In genomic region chr2:18917838-18918237, GRCm38 (mm10) we compare ENCODE assay signal across 19 mouse cellular contexts.
"Had no signal": no experiment of that assay in that cellular context is flagged by ENCODE, and none has a peak within 500 bp of the region (broad histone marks: within the 10 kb centered on the region; RNA-seq: fewer than 3 reads in every experiment).

No protein-coding gene starts in this region.

- DNase-seq: kidney, adult 18-20 months; kidney, postnatal 14 days; kidney, postnatal 4 days; layer of hippocampus, adult 9-11 months; lung, adult 18-20 months; lung, postnatal 10 days; lung, postnatal 36 days; retina, postnatal 1 day; right cerebral cortex, postnatal 25 days; spleen, adult 18-20 months; thymus, postnatal 36 days had no signal

- H3K9me3 ChIP-seq: lung, embryonic 15.5 days; megakaryocyte, embryonic 14.5 days; midbrain, embryonic 15.5 days; neural tube, embryonic 13.5 days; stomach, embryonic 15.5 days had no signal

- H3K27me3 ChIP-seq: lung, embryonic 15.5 days; megakaryocyte, embryonic 14.5 days; midbrain, embryonic 15.5 days; neural tube, embryonic 13.5 days; stomach, embryonic 15.5 days had no signal

- H3K27ac ChIP-seq: layer of hippocampus, adult 2 months; lung, embryonic 15.5 days; midbrain, embryonic 15.5 days; neural tube, embryonic 13.5 days; stomach, embryonic 15.5 days had no signal

- H3K4me3 ChIP-seq: layer of hippocampus, adult 2 months; lung, embryonic 15.5 days; megakaryocyte, embryonic 14.5 days; midbrain, embryonic 15.5 days; neural tube, embryonic 13.5 days; stomach, embryonic 15.5 days had no signal

- ATAC-seq: intestine, embryonic 16.5 days; midbrain, embryonic 15.5 days had no signal

- H3K4me2 ChIP-seq: lung, embryonic 15.5 days; midbrain, embryonic 11.5 days; midbrain, embryonic 15.5 days; neural tube, embryonic 13.5 days; stomach, embryonic 15.5 days had no signal

- H3K36me3 ChIP-seq: lung, embryonic 15.5 days; midbrain, embryonic 15.5 days; neural tube, embryonic 13.5 days; stomach, embryonic 15.5 days had no signal

- H3K9ac ChIP-seq: lung, embryonic 15.5 days; midbrain, embryonic 15.5 days; neural tube, embryonic 13.5 days; stomach, embryonic 15.5 days had no signal
